Mouse (Mus musculus): ENCODE measurements around the gene Brd3. TPM values are rescaled to one million over a fixed set of nuclear protein-coding genes. Genes with fewer than 3 reads are reported as not detected.

Brd3 gene
- total RNA-seq, 1 experiment = 28.4 TPM

GRCm38 (mm10) chr2:27487336-27488049 is 20.0 kb downstream of the Brd3 start:
- no peak overlapping the region for H3K9ac ChIP-seq (ENCODE audit: insufficient read depth, low read depth, low read length, poor library complexity, severe bottlenecking)
- H3K36me3 ChIP-seq (ENCODE audit: control insufficient read depth, insufficient read depth, low read length, poor library complexity, severe bottlenecking) = no peaks in the 10 kb centered on the region
- no peak overlapping the region for H3K4me3 ChIP-seq (ENCODE audit: insufficient read depth in 1 of 2, low read depth in 1 of 2, low read length in 2 of 2, poor library complexity in 1 of 2, severe bottlenecking in 1 of 2)
- no peak for DNase-seq (ENCODE audit: low read depth, low spot score)
- TF ChIP-seq MAFK (IDR thresholded peaks at IDR 0.05; ENCODE audit: insufficient read depth, low read depth, low read length) = no peak
- TF ChIP-seq HCFC1 (IDR thresholded peaks at IDR 0.05; ENCODE audit: borderline replicate concordance, insufficient read depth, low read length) = no peak
- no peak for TF ChIP-seq ZNF384 (IDR thresholded peaks at IDR 0.05; ENCODE audit: low read depth, low read length)
- TF ChIP-seq ZC3H11A (IDR thresholded peaks at IDR 0.05; ENCODE audit: borderline replicate concordance, low read depth, low read length) = no peak
- no peak for TF ChIP-seq CHD2 (IDR thresholded peaks at IDR 0.05; ENCODE audit: low read depth, low read length)
- H3K9me3 ChIP-seq (ENCODE audit: control insufficient read depth, insufficient read depth, low read depth, low read length) = no peaks in the 10 kb centered on the region
- no peak overlapping the region for H3K27ac ChIP-seq (ENCODE audit: insufficient read depth, low read depth, low read length, poor library complexity, severe bottlenecking)
- in situ Hi-C loops (cut with MboI; ENCODE audit: low sequenced_read_pairs in 2 of 2, unreplicated experiment in 2 of 2) = no loop called here
- peaks cover 2 to 9% of the 10 kb centered on the region in 2 experiments; a peak in 2 of 4 replicates for H3K4me1 ChIP-seq (ENCODE audit: control insufficient read depth in 2 of 2, insufficient read depth in 2 of 2, low read length in 2 of 2, poor library complexity in 1 of 2)

DNA sequence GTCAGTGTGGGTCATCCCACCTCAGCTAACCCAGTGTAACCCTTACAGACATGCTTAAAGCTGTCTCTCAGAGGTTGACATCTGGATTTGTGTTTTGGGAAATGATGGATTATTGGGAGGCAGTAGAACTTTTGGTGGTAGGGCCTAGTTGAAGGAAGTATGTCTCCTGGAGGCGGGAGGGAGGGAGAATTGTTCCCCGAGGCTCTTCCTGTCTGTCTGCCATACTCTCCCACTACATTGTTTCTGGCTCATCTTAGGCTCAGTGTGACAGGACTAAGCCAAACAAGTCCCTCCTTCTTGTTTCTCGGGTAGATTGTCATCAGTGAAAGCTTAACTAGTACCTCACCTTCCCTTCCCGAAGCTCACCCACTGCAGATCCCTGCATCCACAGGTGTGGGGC is 20.7 kb downstream of the Brd3 start:
- H3K9ac ChIP-seq (ENCODE audit: insufficient read depth, low read depth, low read length, poor library complexity, severe bottlenecking) = no peak overlapping the region
- DNase-seq (ENCODE audit: low read depth, low spot score) = no peak
- TF ChIP-seq MAFK (IDR thresholded peaks at IDR 0.05; ENCODE audit: insufficient read depth, low read depth, low read length) (no peak), HCFC1 (IDR thresholded peaks at IDR 0.05; ENCODE audit: borderline replicate concordance, insufficient read depth, low read length) (no peak), ZC3H11A (IDR thresholded peaks at IDR 0.05; ENCODE audit: borderline replicate concordance, low read depth, low read length) (no peak), ZNF384 (IDR thresholded peaks at IDR 0.05; ENCODE audit: low read depth, low read length) (no peak), CHD2 (IDR thresholded peaks at IDR 0.05; ENCODE audit: low read depth, low read length) (no peak)
- H3K27ac ChIP-seq (ENCODE audit: insufficient read depth, low read depth, low read length, poor library complexity, severe bottlenecking) = no peak overlapping the region
- no peak overlapping the region for H3K4me3 ChIP-seq (ENCODE audit: insufficient read depth in 1 of 2, low read depth in 1 of 2, low read length in 2 of 2, poor library complexity in 1 of 2, severe bottlenecking in 1 of 2)
- H3K36me3 ChIP-seq (ENCODE audit: control insufficient read depth, insufficient read depth, low read length, poor library complexity, severe bottlenecking) = no peaks in the 10 kb centered on the region
- peaks cover 0 to 5% of the 10 kb centered on the region in 2 experiments; a peak in 2 of 4 replicates for H3K4me1 ChIP-seq (ENCODE audit: control insufficient read depth in 2 of 2, insufficient read depth in 2 of 2, low read length in 2 of 2, poor library complexity in 1 of 2)
- in situ Hi-C loops (cut with MboI; ENCODE audit: low sequenced_read_pairs in 2 of 2, unreplicated experiment in 2 of 2) = no loop called here
- no peaks in the 10 kb centered on the region for H3K9me3 ChIP-seq (ENCODE audit: control insufficient read depth, insufficient read depth, low read depth, low read length)

DNA sequence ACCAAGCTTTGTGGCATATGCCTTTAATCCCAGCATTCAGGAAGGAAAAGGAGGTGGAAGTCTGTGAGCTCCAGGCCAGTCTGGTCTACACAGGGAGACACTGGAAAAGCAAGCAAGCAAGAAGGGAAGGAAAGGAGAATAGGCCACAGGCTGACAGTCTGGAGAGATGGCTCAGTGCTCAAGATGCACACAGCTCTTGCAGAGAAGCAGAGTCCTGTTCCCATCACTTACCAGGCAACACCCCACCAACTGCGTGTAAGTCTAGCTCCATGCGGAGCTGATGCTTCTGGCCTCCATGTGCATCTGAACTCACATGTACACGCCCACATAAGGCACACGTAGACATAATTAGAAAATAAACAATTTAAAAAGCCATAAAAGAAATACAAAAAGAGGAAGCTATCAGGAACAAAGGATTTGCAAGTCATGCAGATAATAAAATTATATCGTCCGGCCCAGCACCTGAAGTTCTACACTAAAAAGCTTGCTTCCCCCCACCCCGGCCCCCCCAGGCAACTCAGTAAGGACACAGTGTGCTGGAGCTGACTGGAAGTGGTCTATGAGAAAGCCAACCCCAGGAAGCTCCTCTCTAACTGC is 25.1 kb downstream of the Brd3 start:
- no peaks in the 10 kb centered on the region for H3K9me3 ChIP-seq (ENCODE audit: control insufficient read depth, insufficient read depth, low read depth, low read length)
- no peak overlapping the region for H3K27ac ChIP-seq (ENCODE audit: insufficient read depth, low read depth, low read length, poor library complexity, severe bottlenecking)
- in situ Hi-C loops (cut with MboI; ENCODE audit: low sequenced_read_pairs in 2 of 2, unreplicated experiment in 2 of 2) = no loop called here

GRCm38 (mm10) chr2:27480367-27480766 is 27.1 kb downstream of the Brd3 start:
- Histone ChIP-seq H3K36me3 (ENCODE audit: control insufficient read depth, insufficient read depth, low read length, poor library complexity, severe bottlenecking) (no peaks in the 10 kb centered on the region), H3K4me3 (ENCODE audit: insufficient read depth in 1 of 2, low read depth in 1 of 2, low read length in 2 of 2, poor library complexity in 1 of 2, severe bottlenecking in 1 of 2) (no peak overlapping the region), H3K4me1 (ENCODE audit: control insufficient read depth in 2 of 2, insufficient read depth in 2 of 2, low read length in 2 of 2, poor library complexity in 1 of 2) (no peaks in the 10 kb centered on the region), H3K9me3 (ENCODE audit: control insufficient read depth, insufficient read depth, low read depth, low read length) (no peaks in the 10 kb centered on the region), H3K9ac (ENCODE audit: insufficient read depth, low read depth, low read length, poor library complexity, severe bottlenecking) (no peak overlapping the region), H3K27ac (ENCODE audit: insufficient read depth, low read depth, low read length, poor library complexity, severe bottlenecking) (no peak overlapping the region)
- DNase-seq (ENCODE audit: low read depth, low spot score) = no peak
- no peak for TF ChIP-seq ZC3H11A (IDR thresholded peaks at IDR 0.05; ENCODE audit: borderline replicate concordance, low read depth, low read length)
- no peak for TF ChIP-seq HCFC1 (IDR thresholded peaks at IDR 0.05; ENCODE audit: borderline replicate concordance, insufficient read depth, low read length)
- TF ChIP-seq ZNF384 (IDR thresholded peaks at IDR 0.05; ENCODE audit: low read depth, low read length) = no peak
- no peak for TF ChIP-seq MAFK (IDR thresholded peaks at IDR 0.05; ENCODE audit: insufficient read depth, low read depth, low read length)
- no peak for TF ChIP-seq CHD2 (IDR thresholded peaks at IDR 0.05; ENCODE audit: low read depth, low read length)
- in situ Hi-C loops (cut with MboI; ENCODE audit: low sequenced_read_pairs in 2 of 2, unreplicated experiment in 2 of 2) = no loop called here

More for the DNA sequence above, 25.1 kb downstream of the Brd3 start:
- H3K4me1 ChIP-seq (ENCODE audit: control insufficient read depth in 2 of 2, insufficient read depth in 2 of 2, low read length in 2 of 2, poor library complexity in 1 of 2) = peaks cover 0 to 5% of the 10 kb centered on the region in 2 experiments; a peak in 2 of 4 replicates
- no peak overlapping the region for H3K4me3 ChIP-seq (ENCODE audit: insufficient read depth in 1 of 2, low read depth in 1 of 2, low read length in 2 of 2, poor library complexity in 1 of 2, severe bottlenecking in 1 of 2)
- no peak overlapping the region for H3K9ac ChIP-seq (ENCODE audit: insufficient read depth, low read depth, low read length, poor library complexity, severe bottlenecking)
- TF ChIP-seq ZNF384 (IDR thresholded peaks at IDR 0.05; ENCODE audit: low read depth, low read length) (no peak), CHD2 (IDR thresholded peaks at IDR 0.05; ENCODE audit: low read depth, low read length) (no peak), HCFC1 (IDR thresholded peaks at IDR 0.05; ENCODE audit: borderline replicate concordance, insufficient read depth, low read length) (no peak), ZC3H11A (IDR thresholded peaks at IDR 0.05; ENCODE audit: borderline replicate concordance, low read depth, low read length) (no peak), MAFK (IDR thresholded peaks at IDR 0.05; ENCODE audit: insufficient read depth, low read depth, low read length) (no peak)
- no peaks in the 10 kb centered on the region for H3K36me3 ChIP-seq (ENCODE audit: control insufficient read depth, insufficient read depth, low read length, poor library complexity, severe bottlenecking)
- DNase-seq (ENCODE audit: low read depth, low spot score) = no peak
